Mouse (Mus musculus): Measurements from ENCODE around the gene Dab1. TPM values are rescaled to one million over a fixed set of nuclear protein-coding genes. Genes with fewer than 3 reads are reported as not detected.

Dab1 gene
- polyA plus RNA-seq, 1 experiment from 2014 or later: 20.1 TPM

- 0 out of 2 replicates have a peak, but pooled peaks cover 3% of the 10 kb centered on the region for H3K4me1 ChIP-seq
- 94% methylated on average over 2 of the region's 2 CpGs for WGBS
- H3K27ac ChIP-seq: no peak overlapping the region
- no peaks in the 10 kb centered on the region for H3K9me3 ChIP-seq (replicated peaks)
- no peak overlapping the region for H3K9ac ChIP-seq
- no peak overlapping the region for H3K4me2 ChIP-seq
- no peak for ATAC-seq (replicated peaks; ENCODE audit: low FRiP score)
- no peak overlapping the region for H3K4me3 ChIP-seq (replicated peaks)
- no peaks in the 10 kb centered on the region for H3K27me3 ChIP-seq
- H3K36me3 ChIP-seq: no peaks in the 10 kb centered on the region
Measured at GRCm38 (mm10) chr4:104604298-104604697, 985.1 kb downstream of the Dab1 start.

GRCm38 (mm10) chr4:104606881-104607280, 987.7 kb downstream of the Dab1 start:
- H3K9ac ChIP-seq: no peak overlapping the region
- WGBS: 61% methylated on average over 8 of the region's 8 CpGs
- H3K9me3 ChIP-seq (replicated peaks): no peaks in the 10 kb centered on the region
- no peak overlapping the region for H3K27ac ChIP-seq
- no peaks in the 10 kb centered on the region for H3K36me3 ChIP-seq
- H3K4me1 ChIP-seq: 0 out of 2 replicates have a peak, but pooled peaks cover 3% of the 10 kb centered on the region
- no peak overlapping the region for H3K4me2 ChIP-seq
- no peaks in the 10 kb centered on the region for H3K27me3 ChIP-seq
- no peak overlapping the region for H3K4me3 ChIP-seq (replicated peaks)
- no peak for ATAC-seq (replicated peaks; ENCODE audit: low FRiP score)

DNA sequence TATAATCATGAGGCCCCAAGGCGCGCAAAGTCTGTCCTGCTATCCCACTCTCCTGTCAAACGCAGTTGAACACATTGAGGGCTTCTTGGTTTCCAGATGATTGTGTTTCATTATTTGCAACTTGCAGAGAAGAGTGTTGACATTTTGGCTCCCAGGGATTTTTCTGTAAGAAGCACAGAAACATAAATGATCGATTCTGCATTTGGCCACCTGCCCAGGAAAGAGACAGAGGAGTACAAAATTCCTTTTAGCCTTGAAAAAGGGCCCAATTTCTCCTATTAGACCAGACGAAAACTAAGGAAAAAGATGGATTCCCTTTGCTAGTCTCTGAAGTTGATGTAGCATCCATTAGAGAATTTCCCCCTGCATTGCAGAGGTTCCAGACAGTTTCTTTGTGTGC, 988.5 kb downstream of the Dab1 start:
- 0 out of 2 replicates have a peak, but pooled peaks cover 3% of the 10 kb centered on the region for H3K4me1 ChIP-seq
- H3K36me3 ChIP-seq: no peaks in the 10 kb centered on the region
- ATAC-seq (replicated peaks; ENCODE audit: low FRiP score): no peak
- no peak overlapping the region for H3K4me3 ChIP-seq (replicated peaks)
- WGBS: 68% methylated on average over 5 of the region's 5 CpGs
- no peak overlapping the region for H3K27ac ChIP-seq
- no peak overlapping the region for H3K9ac ChIP-seq
- H3K4me2 ChIP-seq: no peak overlapping the region
- H3K27me3 ChIP-seq: no peaks in the 10 kb centered on the region
- H3K9me3 ChIP-seq (replicated peaks): no peaks in the 10 kb centered on the region

DNA sequence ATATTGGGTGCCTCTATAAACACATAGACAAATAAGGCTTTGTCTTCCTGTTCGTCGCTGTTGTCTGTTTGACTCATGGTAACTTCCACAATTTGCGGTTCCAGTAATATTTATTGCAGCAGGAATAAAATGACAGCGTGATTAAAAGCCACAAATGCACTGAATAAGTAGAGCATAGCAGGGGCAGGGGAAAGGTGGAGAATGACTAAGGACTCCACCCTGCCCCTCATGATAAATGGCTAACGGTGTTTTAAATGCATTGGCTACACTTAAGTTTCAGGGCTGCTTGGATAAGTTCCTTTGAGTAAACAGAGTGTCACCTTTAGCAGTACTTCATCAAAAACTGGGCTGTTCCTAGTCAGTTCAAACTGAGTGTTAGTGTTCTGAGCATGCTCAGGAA, 1000.3 kb downstream of the Dab1 start:
- Histone ChIP-seq H3K27me3 (no peaks in the 10 kb centered on the region), H3K4me1 (peaks cover 4% of the 10 kb centered on the region; the same call in 1 of the 2 replicates), H3K36me3 (no peaks in the 10 kb centered on the region), H3K4me2 (no peak overlapping the region), H3K9ac (no peak overlapping the region), H3K4me3 (replicated peaks) (no peak overlapping the region), H3K27ac (no peak overlapping the region), H3K9me3 (replicated peaks) (no peaks in the 10 kb centered on the region)
- ATAC-seq (replicated peaks; ENCODE audit: low FRiP score): no peak
- WGBS: 23% methylated on average over 5 of the region's 5 CpGs

DNA sequence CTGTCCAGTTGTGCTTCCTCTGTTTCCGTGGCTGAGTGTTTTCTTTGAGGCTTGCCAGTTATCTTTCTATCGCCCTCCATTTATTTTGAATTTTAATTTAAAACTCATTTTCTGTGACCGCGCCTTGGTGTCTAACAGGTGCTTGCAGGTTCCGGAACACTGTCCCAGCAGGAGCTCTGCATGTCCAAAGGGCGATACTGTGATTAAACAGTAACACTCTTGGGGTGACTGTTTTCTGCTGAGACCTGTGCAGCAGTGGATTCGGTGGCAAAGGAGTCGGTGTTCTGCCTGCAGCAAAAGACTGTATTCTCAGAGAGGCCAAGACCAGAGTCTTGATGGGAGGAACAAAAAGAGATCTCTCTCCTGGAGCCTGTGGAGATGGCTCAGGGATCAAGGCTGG, 1006.2 kb downstream of the Dab1 start:
- Histone ChIP-seq H3K27me3 (no peaks in the 10 kb centered on the region), H3K9ac (no peak overlapping the region), H3K27ac (no peak overlapping the region), H3K9me3 (replicated peaks) (no peaks in the 10 kb centered on the region), H3K4me3 (replicated peaks) (no peak overlapping the region), H3K4me2 (no peak overlapping the region), H3K4me1 (no peaks in the 10 kb centered on the region), H3K36me3 (no peaks in the 10 kb centered on the region)
- 68% methylated on average over 8 of the region's 8 CpGs for WGBS
- no peak for ATAC-seq (replicated peaks; ENCODE audit: low FRiP score)

- ATAC-seq (replicated peaks; ENCODE audit: low FRiP score): no peak
- Histone ChIP-seq H3K4me3 (replicated peaks) (no peak overlapping the region), H3K36me3 (no peaks in the 10 kb centered on the region), H3K27ac (no peak overlapping the region), H3K4me1 (no peaks in the 10 kb centered on the region), H3K27me3 (no peaks in the 10 kb centered on the region), H3K9me3 (replicated peaks) (no peaks in the 10 kb centered on the region), H3K4me2 (no peak overlapping the region), H3K9ac (no peak overlapping the region)
- 88% methylated on average over 7 of the region's 7 CpGs for WGBS
Measured at GRCm38 (mm10) chr4:104628708-104629107, 1009.5 kb downstream of the Dab1 start.

DNA sequence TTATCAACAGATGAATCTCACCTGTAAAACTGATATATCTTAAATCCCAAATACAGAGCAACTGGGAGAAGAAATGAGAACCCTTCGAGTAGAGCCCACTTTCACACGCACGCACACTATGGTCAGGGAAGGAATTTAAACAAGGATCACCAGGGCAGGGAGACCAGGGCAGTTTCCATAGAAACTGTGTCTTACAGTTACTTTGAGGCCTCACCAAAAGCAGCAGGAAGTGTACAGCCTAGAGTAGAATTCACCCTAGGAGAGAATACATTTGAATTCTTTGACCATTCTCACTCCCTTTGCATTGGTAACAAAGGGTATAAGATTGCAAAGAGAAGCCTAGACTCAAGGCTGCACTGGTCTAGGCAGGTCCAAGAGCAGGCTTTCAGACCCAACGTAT, 1017.9 kb downstream of the Dab1 start:
- no peak overlapping the region for H3K4me3 ChIP-seq (replicated peaks)
- H3K4me2 ChIP-seq: no peak overlapping the region
- no peak overlapping the region for H3K9ac ChIP-seq
- H3K9me3 ChIP-seq (replicated peaks): no peaks in the 10 kb centered on the region
- WGBS: 90% methylated on average over 4 of the region's 4 CpGs
- no peaks in the 10 kb centered on the region for H3K36me3 ChIP-seq
- no peak for ATAC-seq (replicated peaks; ENCODE audit: low FRiP score)
- no peaks in the 10 kb centered on the region for H3K27me3 ChIP-seq
- no peaks in the 10 kb centered on the region for H3K4me1 ChIP-seq
- no peak overlapping the region for H3K27ac ChIP-seq

DNA sequence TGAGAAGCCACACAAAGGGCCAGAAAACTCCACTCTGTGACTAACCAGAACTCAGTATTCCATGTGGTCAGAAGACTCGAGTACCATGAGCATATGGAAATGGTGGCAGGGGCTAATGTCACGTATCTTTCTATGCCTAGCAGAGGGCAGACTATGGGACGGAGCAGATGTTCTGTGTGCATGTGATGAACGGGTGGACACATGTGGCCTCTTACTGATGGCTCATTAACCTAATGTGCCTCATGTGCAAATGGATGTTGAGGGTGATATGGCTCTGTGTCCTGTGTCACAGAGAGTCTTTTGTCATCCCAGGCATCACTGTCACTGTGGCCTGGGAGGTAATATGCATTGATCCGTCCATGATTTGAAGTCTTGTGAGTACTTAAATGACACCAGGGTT, 1021.5 kb downstream of the Dab1 start:
- 86% methylated on average over 5 of the region's 5 CpGs for WGBS

DNA sequence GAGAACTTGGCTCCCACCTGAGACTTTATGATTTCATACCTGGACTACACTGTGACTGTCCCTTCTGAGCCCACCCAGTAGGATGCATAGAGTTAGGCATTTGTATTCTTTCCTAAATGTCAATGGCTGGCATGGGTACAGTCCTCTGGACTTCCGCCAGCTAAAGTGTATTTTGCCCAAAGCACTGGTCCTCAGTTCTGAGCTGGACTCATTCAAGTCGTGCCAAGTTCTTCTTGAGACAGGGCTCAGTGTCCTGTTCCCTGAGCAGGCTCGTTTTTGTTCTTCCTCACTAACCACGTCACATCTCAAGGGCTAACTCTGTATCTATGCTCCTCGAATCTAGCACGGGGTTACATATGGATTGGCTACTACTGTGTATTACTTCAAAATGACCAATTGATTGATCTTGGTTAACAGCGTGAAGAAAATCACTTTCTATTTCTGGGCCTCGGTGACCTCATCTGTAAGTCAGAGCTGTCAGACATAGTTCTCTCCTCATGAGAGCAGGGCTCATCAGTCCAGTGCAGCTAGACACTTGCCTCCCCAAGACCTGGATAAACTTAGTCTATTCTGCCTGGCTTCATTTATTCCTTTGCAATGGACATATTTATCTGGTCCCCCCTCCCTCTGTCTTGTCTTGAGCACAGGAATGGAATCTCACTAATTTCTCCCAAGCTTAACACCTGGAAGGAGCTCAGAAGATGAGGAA, 1023.8 kb downstream of the Dab1 start:
- Histone ChIP-seq H3K27ac (no peak overlapping the region), H3K4me3 (replicated peaks) (no peak overlapping the region), H3K4me2 (no peak overlapping the region), H3K4me1 (no peaks in the 10 kb centered on the region), H3K27me3 (no peaks in the 10 kb centered on the region), H3K36me3 (no peaks in the 10 kb centered on the region), H3K9ac (no peak overlapping the region), H3K9me3 (replicated peaks) (no peaks in the 10 kb centered on the region)
- 86% methylated on average over 8 of the region's 8 CpGs for WGBS
- ATAC-seq (replicated peaks; ENCODE audit: low FRiP score): no peak

More for the DNA sequence above, 1021.5 kb downstream of the Dab1 start:
- no peaks in the 10 kb centered on the region for H3K36me3 ChIP-seq
- H3K27me3 ChIP-seq: no peaks in the 10 kb centered on the region
- H3K4me3 ChIP-seq (replicated peaks): no peak overlapping the region
- no peak for ATAC-seq (replicated peaks; ENCODE audit: low FRiP score)
- H3K9me3 ChIP-seq (replicated peaks): no peaks in the 10 kb centered on the region
- H3K27ac ChIP-seq: no peak overlapping the region
- H3K9ac ChIP-seq: no peak overlapping the region
- no peak overlapping the region for H3K4me2 ChIP-seq
- no peaks in the 10 kb centered on the region for H3K4me1 ChIP-seq

DNA sequence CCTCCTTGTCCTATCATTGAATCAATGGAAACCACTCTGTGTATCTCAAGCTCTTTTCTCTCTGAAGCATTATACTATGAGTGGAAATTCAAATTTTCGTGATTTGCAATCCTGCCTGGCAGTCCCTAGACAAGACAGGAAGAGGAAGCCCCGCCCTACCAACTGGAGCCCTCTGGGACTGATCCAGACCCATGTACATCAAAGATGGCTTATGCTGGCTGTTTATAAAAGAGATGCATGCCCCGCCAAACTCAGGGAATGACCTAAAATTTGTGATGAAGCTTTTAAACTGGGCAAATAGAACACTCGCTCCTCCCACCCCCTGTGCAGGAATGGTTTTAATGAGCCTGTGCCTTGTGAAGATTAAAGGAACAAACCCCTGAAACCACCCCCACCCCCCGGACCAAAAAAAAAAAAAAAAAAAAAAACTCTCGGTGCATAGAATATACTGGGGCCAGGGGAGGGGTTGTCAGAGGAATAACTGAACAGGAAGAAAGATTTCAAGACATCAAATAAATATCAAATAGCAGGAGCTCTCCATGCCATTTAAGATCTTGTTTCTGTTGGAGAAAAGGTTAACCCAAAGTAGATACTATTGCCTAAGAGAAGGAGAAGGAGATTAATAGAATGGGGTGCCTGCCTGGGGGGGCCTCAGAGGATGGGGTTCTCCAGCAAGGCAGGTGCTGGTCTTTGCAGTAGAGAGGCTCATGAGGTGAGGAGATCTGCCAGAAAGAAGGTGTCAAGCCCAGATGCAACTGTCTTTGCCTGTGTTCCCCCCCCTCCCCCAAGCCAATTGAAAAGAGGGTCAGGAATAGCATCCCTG, 1024.6 kb downstream of the Dab1 start:
- H3K27me3 ChIP-seq: no peaks in the 10 kb centered on the region
- no peak for ATAC-seq (replicated peaks; ENCODE audit: low FRiP score)
- 61% methylated on average over 6 of the region's 6 CpGs for WGBS

GRCm38 (mm10) chr4:104644357-104644630, 1025.1 kb downstream of the Dab1 start:
- Histone ChIP-seq H3K4me3 (replicated peaks) (no peak overlapping the region), H3K9me3 (replicated peaks) (no peaks in the 10 kb centered on the region), H3K27me3 (no peaks in the 10 kb centered on the region), H3K4me2 (no peak overlapping the region), H3K9ac (no peak overlapping the region), H3K27ac (no peak overlapping the region), H3K36me3 (no peaks in the 10 kb centered on the region), H3K4me1 (no peaks in the 10 kb centered on the region)
- WGBS: 83% methylated on average over 3 of the region's 3 CpGs
- no peak for ATAC-seq (replicated peaks; ENCODE audit: low FRiP score)

More for the DNA sequence above, 1024.6 kb downstream of the Dab1 start:
- Histone ChIP-seq H3K36me3 (no peaks in the 10 kb centered on the region), H3K9me3 (replicated peaks) (no peaks in the 10 kb centered on the region), H3K9ac (no peak overlapping the region), H3K4me2 (no peak overlapping the region), H3K4me1 (no peaks in the 10 kb centered on the region), H3K4me3 (replicated peaks) (no peak overlapping the region), H3K27ac (no peak overlapping the region)

DNA sequence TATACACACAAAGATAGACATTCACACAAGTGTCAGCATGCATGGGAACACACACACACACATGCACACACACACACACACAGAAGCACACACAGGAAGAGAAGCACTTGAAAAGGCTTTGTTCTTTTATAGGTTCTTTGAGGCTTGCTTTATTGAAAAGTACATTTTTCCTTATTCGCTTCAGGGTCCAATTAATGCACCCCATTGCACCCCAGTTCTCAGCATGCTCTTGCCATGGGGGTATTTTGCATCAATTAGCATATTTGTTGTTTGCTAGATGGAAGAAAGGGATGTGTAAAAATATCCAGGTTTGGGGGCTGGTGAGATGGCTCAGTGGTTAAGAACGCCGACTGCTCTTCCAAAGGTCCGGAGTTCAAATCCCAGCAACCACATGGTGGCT, 1025.7 kb downstream of the Dab1 start:
- ATAC-seq (replicated peaks; ENCODE audit: low FRiP score): no peak
- Histone ChIP-seq H3K9me3 (replicated peaks) (no peaks in the 10 kb centered on the region), H3K4me2 (no peak overlapping the region), H3K36me3 (no peaks in the 10 kb centered on the region), H3K27me3 (no peaks in the 10 kb centered on the region), H3K4me3 (replicated peaks) (no peak overlapping the region), H3K9ac (no peak overlapping the region), H3K27ac (no peak overlapping the region), H3K4me1 (no peaks in the 10 kb centered on the region)
- WGBS: 91% methylated on average over 4 of the region's 4 CpGs

Data from kidney, embryonic 15.5 days (tissue).